Mouse (Mus musculus) forebrain, postnatal 0 days (tissue): ENCODE results near the gene Irf3. TPM values are rescaled to one million over a fixed set of nuclear protein-coding genes. Genes with fewer than 3 reads are reported as not detected.

ENCODE experiments used
- ATAC-seq: fragments of 200-750 bp; cut with Nextera tagmentation; 2 replicates; pipeline ENCODE4 v1.8.0; 2017; ENCODE audit warnings: mild to moderate bottlenecking, moderate library complexity
- DNase-seq: peaks from one replicate; pipeline ENCODE4 v3.0.0-alpha.2; 2015
- H3K27ac ChIP-seq: fragments of 300-500 bp; sonication (generic); 2 replicates; pipeline ENCODE4 v1.5.1; 2014; ENCODE audit warnings: low read depth, mild to moderate bottlenecking, antibody characterized with exemption, low read length, moderate library complexity, mixed read lengths
- H3K27me3 ChIP-seq: fragments of 300-500 bp; sonication (generic); 2 replicates; pipeline ENCODE4 v1.6.1; 2014; ENCODE audit warnings: mild to moderate bottlenecking, low read length, mixed read lengths; ENCODE audit not compliant: insufficient read depth
- H3K36me3 ChIP-seq: fragments of 300-500 bp; sonication (generic); 2 replicates; pipeline ENCODE4 v1.6.1; 2014; ENCODE audit warnings: mild to moderate bottlenecking, moderate library complexity; ENCODE audit not compliant: insufficient read depth
- H3K4me1 ChIP-seq: fragments of 300-500 bp; sonication (generic); 2 replicates; pipeline ENCODE4 v1.6.1; 2014; ENCODE audit warnings: antibody characterized with exemption; ENCODE audit not compliant: insufficient read depth
- H3K4me2 ChIP-seq: fragments of 300-500 bp; sonication (generic); 2 replicates; pipeline ENCODE4 v1.6.1; 2014; ENCODE audit warnings: low read depth, mild to moderate bottlenecking, moderate library complexity
- H3K4me3 ChIP-seq: fragments of 300-500 bp; sonication (generic); 2 replicates; pipeline ENCODE4 v1.5.1; 2014; ENCODE audit warnings: low read depth, low read length, mixed read lengths
- H3K9ac ChIP-seq: fragments of 300-500 bp; sonication (generic); 2 replicates; pipeline ENCODE4 v1.6.1; 2014; ENCODE audit warnings: mild to moderate bottlenecking
- H3K9me3 ChIP-seq: fragments of 300-500 bp; sonication (generic); 2 replicates; pipeline ENCODE4 v1.6.1; 2016; ENCODE audit warnings: low read length
- CTCF ChIP-seq: sonication (generic); IDR thresholded peaks from 2 replicates; pipeline ENCODE4 v1.5.1; 2016; ENCODE audit warnings: antibody characterized with exemption, control low read depth, low read depth
- WGBS: fragments of 180-500 bp; shearing (Covaris S2); extraction: QIAGEN DNeasy Blood & Tissue Kit; methylation state at CpG from one replicate; pipeline ENCODE4 v1.1.7; 2014; 5-methylcytosine and 5-hydroxymethylcytosine counted together
- polyA plus RNA-seq: library from polyadenylated mRNA; unstranded; fragments of >200 nt; fragmentation: Nextera tagmentation; extraction: Ambion mirVana; gene quantifications from 2 replicates; pipeline ENCODE4 v1.2.1, GENCODE M21; 2015
- total RNA-seq: library from RNA; depleted of rRNA; stranded (reverse); fragments of >200 nt; gene quantifications from 2 replicates; pipeline ENCODE4 v1.2.3, GENCODE M21; 2014

Irf3 gene
- total and polyA plus RNA-seq, 2 experiments from 2014 or later, result 23.1 to 39.7 TPM

GRCm38 (mm10) chr7:45029995-45030394 is 32.5 kb downstream of the Irf3 start:
- DNase-seq (no peak), ATAC-seq (no peak)
- no peak overlapping the region for H3K4me3 ChIP-seq
- H3K9me3 ChIP-seq, result no peaks in the 10 kb centered on the region
- no peak overlapping the region for H3K27ac ChIP-seq
- no peak overlapping the region for H3K9ac ChIP-seq
- WGBS, result 94% methylated on average over 6 of the region's 6 CpGs
- H3K36me3 ChIP-seq, result peaks cover 82% of the 10 kb centered on the region
- no peak for TF ChIP-seq CTCF
- H3K4me1 ChIP-seq, result no peaks in the 10 kb centered on the region
- no peaks in the 10 kb centered on the region for H3K27me3 ChIP-seq
- no peak overlapping the region for H3K4me2 ChIP-seq

GRCm38 (mm10) chr7:45030857-45031256 is 33.4 kb downstream of the Irf3 start:
- TF ChIP-seq CTCF, result no peak
- peaks cover 91% of the 10 kb centered on the region for H3K36me3 ChIP-seq
- H3K27me3 ChIP-seq, result no peaks in the 10 kb centered on the region
- no peaks in the 10 kb centered on the region for H3K9me3 ChIP-seq
- ATAC-seq (no peak), DNase-seq (no peak)
- no peak overlapping the region for H3K4me3 ChIP-seq
- H3K4me2 ChIP-seq, result no peak overlapping the region
- H3K4me1 ChIP-seq, result no peaks in the 10 kb centered on the region
- H3K27ac ChIP-seq, result no peak overlapping the region
- 98% methylated on average over 8 of the region's 8 CpGs for WGBS
- no peak overlapping the region for H3K9ac ChIP-seq

GRCm38 (mm10) chr7:45033722-45034359 is 36.4 kb downstream of the Irf3 start:
- ATAC-seq (no peak), DNase-seq (no peak)
- H3K4me2 ChIP-seq, result no peak overlapping the region
- H3K27ac ChIP-seq, result no peak overlapping the region
- no peaks in the 10 kb centered on the region for H3K27me3 ChIP-seq
- H3K9me3 ChIP-seq, result no peaks in the 10 kb centered on the region
- peaks cover 91% of the 10 kb centered on the region for H3K36me3 ChIP-seq
- WGBS, result 97% methylated on average over 19 of the region's 19 CpGs
- no peaks in the 10 kb centered on the region for H3K4me1 ChIP-seq
- no peak overlapping the region for H3K9ac ChIP-seq
- H3K4me3 ChIP-seq, result no peak overlapping the region
- TF ChIP-seq CTCF, result no peak

- WGBS, result 93% methylated on average over 3 of the region's 3 CpGs
- TF ChIP-seq CTCF, result no peak
- H3K4me1 ChIP-seq, result no peaks in the 10 kb centered on the region
- DNase-seq, result no peak
- H3K4me3 ChIP-seq, result no peak overlapping the region
- H3K27me3 ChIP-seq, result no peaks in the 10 kb centered on the region
- H3K9me3 ChIP-seq, result no peaks in the 10 kb centered on the region
- peaks cover 83% of the 10 kb centered on the region for H3K36me3 ChIP-seq
- no peak overlapping the region for H3K27ac ChIP-seq
- H3K4me2 ChIP-seq, result no peak overlapping the region
- no peak for ATAC-seq
- H3K9ac ChIP-seq, result no peak overlapping the region
Observed at GRCm38 (mm10) chr7:45035631-45036030, 38.2 kb downstream of the Irf3 start.

GRCm38 (mm10) chr7:45036702-45037101 is 39.3 kb downstream of the Irf3 start:
- ATAC-seq (no peak), DNase-seq (no peak)
- no peaks in the 10 kb centered on the region for H3K27me3 ChIP-seq
- no peaks in the 10 kb centered on the region for H3K9me3 ChIP-seq
- H3K27ac ChIP-seq, result no peak overlapping the region
- 91% methylated on average over 11 of the region's 11 CpGs for WGBS
- no peaks in the 10 kb centered on the region for H3K4me1 ChIP-seq
- no peak for TF ChIP-seq CTCF
- H3K4me2 ChIP-seq, result no peak overlapping the region
- H3K4me3 ChIP-seq, result no peak overlapping the region
- H3K9ac ChIP-seq, result no peak overlapping the region
- peaks cover 83% of the 10 kb centered on the region for H3K36me3 ChIP-seq

GRCm38 (mm10) chr7:45037720-45038361 is 40.4 kb downstream of the Irf3 start:
- 65% methylated on average over 7 of the region's 7 CpGs for WGBS
- Histone ChIP-seq H3K9ac (no peak overlapping the region), H3K9me3 (no peaks in the 10 kb centered on the region), H3K27me3 (no peaks in the 10 kb centered on the region), H3K4me2 (no peak overlapping the region), H3K4me3 (no peak overlapping the region), H3K27ac (no peak overlapping the region), H3K36me3 (peaks cover 84% of the 10 kb centered on the region), H3K4me1 (no peaks in the 10 kb centered on the region)
- ATAC-seq (peak; percentile 72), DNase-seq (peak; percentile 34)
- peak; percentile 73 for TF ChIP-seq CTCF

GRCm38 (mm10) chr7:45038411-45038810 is 41.0 kb downstream of the Irf3 start:
- WGBS, result 96% methylated on average over 9 of the region's 9 CpGs
- ATAC-seq, result no peak

More at GRCm38 (mm10) chr7:45038411-45038810, 41.0 kb downstream of the Irf3 start:
- Histone ChIP-seq H3K9me3 (no peaks in the 10 kb centered on the region), H3K4me1 (no peaks in the 10 kb centered on the region), H3K4me3 (no peak overlapping the region), H3K36me3 (peaks cover 85% of the 10 kb centered on the region), H3K4me2 (no peak overlapping the region), H3K27me3 (no peaks in the 10 kb centered on the region), H3K27ac (no peak overlapping the region), H3K9ac (no peak overlapping the region)
- no peak for DNase-seq
- no peak for TF ChIP-seq CTCF
